Mouse (Mus musculus) lung, postnatal 4 days (tissue): ENCODE measurements around the gene Basp1.

Source experiments
- DNase-seq, 2 experiments: peaks; one replicate each; pipeline ENCODE4 v3.0.0; 2021

Basp1 gene

DNA sequence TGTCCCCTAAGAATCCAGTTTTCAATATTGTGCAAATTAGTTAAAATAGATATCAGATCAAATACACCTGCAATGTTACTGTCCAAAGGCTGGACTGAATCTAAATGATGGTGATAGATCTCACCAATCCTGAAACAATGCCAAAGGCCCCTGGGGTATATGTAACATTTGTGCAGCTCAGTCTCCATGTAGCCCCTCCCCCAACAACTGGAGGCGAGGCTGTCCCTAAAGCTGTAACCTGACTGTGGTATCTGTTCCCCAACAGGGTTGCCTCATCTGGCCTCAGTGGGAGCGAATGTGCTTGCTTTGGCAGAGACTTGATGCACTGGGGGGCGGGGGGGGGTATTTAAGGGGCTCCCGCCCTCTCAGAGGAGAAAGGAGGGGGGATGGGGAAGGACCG lies 52.7 kb downstream of the Basp1 start:
- no peak for DNase-seq

DNA sequence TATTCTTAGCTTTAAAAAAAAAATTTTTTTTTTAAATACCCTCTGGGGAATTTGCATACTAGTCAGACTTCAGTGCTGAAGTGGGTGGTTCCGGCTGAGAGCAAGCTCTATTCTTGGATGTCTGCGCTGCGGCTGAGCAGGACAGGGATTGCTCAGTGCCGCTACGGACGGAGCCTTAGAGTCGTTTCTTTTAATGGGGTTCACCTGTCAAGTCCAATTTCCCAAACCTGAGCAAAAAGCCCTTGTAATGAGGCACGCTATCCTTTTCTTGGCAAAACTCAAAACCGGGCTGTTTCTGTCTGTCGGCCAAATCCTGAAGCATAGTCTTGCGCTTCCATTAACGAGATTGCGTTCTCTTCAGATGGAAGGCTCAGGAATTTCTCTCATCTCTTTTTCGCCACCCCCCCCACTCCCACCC lies 54.9 kb downstream of the Basp1 start:
- DNase-seq: no peak

DNA sequence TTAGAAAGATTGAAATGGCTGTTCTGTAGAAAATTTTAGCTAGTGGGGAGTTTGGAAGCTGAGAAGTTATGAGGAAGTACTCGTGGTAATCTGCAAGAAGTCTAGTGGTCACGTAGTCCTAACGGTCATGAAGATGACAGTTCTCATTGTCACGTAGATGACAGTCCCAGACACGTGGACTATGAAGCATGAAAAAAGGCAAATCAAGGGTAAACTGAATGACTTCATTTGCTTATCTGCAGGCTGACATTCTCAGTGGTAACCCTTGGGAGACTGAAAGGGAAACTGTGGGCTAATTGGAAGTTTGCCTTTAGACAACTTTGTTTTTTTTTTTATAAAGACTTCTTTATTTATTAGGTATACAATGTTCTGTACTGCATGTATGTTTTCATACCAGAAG lies 58.2 kb downstream of the Basp1 start:
- DNase-seq: no peak

DNA sequence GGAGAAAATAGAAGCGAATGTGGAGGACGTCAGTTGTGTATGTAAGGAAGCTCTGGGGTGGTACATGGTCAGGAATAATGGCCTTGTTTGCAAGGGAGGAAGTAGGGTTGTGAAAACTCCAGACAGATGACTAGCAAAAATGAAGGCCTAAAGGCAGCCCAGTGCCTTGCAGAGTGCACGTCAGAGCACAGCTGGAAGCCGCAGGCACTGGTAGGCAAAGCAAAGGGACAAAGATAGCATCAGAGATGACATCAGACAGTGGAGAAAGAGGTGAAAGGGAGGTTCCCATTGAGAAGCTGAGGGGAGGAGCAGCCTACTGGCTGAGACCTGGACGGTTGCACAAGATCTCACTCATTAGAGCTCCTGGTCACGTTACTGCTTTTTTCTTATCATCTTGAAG lies 58.8 kb downstream of the Basp1 start:
- peak in 1 of 2 experiments; percentile 14 for DNase-seq

DNA sequence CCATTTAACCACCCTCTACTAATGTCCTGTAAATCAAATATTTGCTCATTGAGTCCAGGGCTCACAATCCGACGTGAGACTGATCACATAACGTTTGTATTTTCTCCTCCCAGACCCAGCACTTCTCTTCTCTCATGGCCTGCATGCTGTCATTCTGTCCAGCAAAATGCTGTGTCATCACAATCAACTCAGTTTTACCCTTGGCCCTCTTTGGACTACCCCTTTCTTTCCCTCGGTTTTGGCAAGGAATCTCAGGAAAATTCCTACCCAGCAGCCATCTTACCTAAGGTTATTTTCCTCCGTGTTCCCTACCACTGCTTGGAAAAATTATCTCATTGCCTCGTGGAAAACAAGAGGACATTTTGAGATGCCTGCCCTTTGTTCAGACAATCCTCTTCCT lies 60.1 kb downstream of the Basp1 start:
- DNase-seq: no peak

DNA sequence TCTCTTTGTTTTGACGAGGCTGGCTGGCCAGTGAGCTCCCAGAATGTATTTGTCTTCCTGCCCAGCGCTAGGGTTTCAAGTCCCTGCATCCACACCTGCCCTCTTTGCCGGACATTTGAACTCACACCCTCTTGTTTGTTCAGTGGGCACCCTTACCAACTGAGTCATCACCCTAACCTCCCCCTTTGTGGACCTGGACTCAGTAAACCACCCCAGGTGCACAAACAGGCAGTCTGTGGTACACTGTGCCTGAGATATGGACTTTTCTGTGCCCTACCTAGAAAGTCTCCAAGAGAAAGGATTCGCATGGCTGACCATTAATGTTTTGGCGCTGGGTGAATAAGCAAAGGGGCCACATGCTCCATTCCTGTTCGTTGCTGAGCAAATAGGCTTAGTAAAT lies 70.3 kb downstream of the Basp1 start:
- no peak for DNase-seq

DNA sequence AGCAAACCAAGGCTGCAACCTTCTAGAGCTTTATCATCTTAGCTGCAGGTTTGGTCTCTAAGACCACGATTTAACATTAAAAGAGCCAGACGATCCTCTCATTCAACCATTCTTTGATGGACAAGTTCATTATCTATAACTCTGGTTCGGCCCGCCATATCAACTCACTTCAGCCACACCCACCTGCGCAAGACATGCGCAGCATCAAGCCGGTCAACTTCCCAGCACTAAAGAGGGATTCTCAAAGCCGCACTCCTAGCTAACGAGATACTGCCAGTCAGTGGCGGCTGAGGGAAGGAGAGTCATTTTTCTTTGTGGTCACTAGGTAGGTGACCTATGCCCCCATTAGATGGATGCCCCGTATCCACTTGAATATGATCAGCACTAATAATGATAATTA lies 78.3 kb downstream of the Basp1 start:
- DNase-seq: no peak

DNA sequence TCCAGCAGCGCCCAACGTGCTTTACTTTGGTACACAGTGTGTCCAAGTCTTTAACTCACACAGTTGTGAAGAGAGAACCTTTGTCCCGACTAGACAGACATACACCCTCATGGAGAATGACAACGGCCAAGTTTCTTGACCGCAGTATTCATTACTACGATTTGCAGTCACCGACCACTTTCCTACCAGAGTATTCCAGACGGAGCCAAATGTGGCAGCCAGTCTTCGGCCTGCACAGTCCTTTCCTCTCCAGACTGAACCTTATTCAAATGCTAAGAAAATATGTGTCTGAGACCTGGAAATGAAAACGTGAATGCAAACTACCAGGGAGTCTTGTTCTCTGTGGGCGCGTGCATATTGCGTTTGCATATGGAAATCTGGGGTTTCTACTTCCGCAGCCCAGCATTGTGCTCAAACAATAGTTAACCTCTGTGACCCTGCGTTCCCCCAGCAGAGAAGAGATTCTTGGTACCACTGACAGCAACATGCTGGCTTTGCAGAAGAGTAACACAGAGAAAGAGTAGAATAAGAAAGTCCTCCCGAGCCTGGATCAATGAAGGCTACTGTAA lies 81.6 kb downstream of the Basp1 start:
- DNase-seq: no peak

DNA sequence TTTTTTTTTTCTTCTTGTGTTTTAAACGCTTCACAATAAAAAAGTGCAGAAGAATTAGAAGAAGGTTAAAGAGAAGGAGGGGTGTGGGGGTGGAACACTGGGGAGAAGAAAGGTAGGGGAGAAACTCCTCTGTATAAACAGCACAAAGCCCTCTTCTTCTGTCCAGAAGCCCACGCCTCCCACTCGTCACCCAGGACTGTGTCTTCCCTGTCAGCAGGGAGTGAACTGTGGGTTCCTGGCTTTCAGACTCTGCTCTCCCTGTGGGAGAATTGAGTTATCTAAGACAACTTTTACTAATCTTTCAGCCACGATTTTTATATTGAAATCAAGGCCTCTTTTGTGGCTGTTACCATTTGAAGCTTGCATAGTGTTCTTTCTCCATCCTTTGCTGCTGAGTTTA lies 82.6 kb downstream of the Basp1 start:
- DNase-seq: no peak

DNA sequence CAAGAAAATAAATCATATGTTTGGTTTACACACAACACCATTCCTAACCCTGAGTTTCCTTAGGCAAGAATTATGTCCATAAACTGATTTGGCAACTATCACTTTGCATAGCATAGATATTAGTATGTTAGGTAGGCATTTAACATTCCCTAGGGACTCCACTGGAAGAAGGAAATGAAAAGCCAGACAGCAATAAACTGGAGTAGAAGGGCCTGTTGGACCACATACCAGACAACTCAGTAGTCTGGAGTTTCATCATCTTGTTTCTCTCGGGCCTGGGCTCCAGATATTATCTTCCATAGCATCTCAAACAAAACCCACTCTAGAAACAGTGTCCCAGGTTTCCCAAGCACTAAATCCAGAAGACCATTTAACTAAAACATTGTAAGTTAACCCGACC lies 91.0 kb downstream of the Basp1 start:
- no peak for DNase-seq

DNA sequence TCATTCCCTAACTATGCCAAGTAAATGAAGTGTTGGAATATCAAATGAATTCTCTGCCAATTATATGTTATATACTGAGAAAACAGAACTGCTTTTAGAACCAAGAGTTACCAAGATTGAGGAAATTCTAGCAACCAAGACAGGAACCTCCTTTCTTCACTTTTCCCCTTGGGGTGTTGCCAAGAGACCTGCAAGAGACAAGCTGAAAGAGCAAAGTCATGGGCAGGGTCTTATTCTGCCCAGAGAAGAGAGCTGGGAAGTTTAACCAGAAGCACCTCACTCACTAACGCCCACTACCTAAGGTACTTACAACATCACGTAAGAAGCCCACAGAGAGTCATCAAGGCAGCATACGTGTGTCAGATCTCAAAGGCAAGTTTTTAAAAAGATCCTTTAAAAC lies 91.5 kb downstream of the Basp1 start:
- peak in 1 of 2 experiments; percentile 8 for DNase-seq

DNA sequence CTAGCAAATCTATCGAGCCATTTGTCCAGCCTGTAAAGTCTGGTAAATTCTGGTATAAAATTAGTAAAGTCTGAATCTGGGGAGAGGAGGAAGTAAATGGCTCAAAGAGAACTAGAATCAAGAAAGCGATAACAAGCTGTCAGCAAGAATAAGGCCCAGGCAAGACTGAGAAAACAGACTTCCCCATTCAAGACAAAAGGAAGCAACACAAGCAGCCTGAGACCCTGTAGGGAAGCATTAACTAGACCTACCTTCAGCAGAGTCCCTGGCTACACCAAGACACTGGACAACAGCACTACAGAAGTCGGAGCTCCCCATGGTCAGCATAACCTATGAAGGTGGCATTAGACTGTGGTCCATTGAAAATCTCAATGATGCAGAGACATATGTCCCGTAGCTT lies 91.9 kb downstream of the Basp1 start:
- no peak for DNase-seq

DNA sequence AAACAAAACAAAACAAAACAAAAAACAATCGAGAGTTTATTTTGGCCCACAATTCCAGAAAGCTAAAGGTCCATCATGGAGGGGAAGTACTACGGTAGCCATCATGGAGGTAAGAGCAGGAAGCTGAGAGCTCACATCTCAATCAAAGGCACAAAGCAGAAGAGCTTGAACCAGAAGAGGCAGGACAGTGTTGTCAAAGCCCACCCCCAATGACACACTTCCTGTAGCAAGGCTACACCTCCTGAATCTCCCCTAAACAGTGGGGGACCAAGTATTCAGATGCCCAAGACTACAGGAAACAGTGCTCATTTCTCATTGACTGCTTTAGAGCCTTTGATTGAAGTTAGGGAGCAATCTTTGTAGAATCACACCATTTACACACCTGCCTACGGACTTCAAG lies 99.1 kb downstream of the Basp1 start:
- DNase-seq: no peak
